Mouse (Mus musculus) gastrocnemius, postnatal 10 days (tissue): ENCODE results near the gene Gtf2a1. TPM values are rescaled to one million over a fixed set of nuclear protein-coding genes. Genes with fewer than 3 reads are reported as not detected.
"Not testable (repeated sequence)": the region's sequence is repeated elsewhere in the genome, so short reads cannot be mapped to it uniquely, and the experiment has no call there.

ENCODE experiments used
- DNase-seq: peaks from one replicate; pipeline ENCODE4 v3.0.0; 2021; ENCODE audit warnings: mixed read lengths
- long read RNA-seq, 2 experiments: library from polyadenylated mRNA; stranded (forward); transcript quantifications; one replicate each; pipeline ENCODE4 v2.0.0; 2021
- total RNA-seq, 2 experiments: library from RNA; stranded (reverse); gene quantifications; 2 replicates each; pipeline ENCODE4 v1.2.3; 2021

Gene Gtf2a1
- 10 to 100 TPM; 23.5 to 26.4 TPM for total RNA-seq
- long read RNA-seq, experiment 1, result 0 reads
- long read RNA-seq, experiment 2, partial matches to known transcripts, result 1 of 2 reads
- long read RNA-seq, experiment 2, other reads (novel, unspliced or antisense), result 1 of 2 reads

DNA sequence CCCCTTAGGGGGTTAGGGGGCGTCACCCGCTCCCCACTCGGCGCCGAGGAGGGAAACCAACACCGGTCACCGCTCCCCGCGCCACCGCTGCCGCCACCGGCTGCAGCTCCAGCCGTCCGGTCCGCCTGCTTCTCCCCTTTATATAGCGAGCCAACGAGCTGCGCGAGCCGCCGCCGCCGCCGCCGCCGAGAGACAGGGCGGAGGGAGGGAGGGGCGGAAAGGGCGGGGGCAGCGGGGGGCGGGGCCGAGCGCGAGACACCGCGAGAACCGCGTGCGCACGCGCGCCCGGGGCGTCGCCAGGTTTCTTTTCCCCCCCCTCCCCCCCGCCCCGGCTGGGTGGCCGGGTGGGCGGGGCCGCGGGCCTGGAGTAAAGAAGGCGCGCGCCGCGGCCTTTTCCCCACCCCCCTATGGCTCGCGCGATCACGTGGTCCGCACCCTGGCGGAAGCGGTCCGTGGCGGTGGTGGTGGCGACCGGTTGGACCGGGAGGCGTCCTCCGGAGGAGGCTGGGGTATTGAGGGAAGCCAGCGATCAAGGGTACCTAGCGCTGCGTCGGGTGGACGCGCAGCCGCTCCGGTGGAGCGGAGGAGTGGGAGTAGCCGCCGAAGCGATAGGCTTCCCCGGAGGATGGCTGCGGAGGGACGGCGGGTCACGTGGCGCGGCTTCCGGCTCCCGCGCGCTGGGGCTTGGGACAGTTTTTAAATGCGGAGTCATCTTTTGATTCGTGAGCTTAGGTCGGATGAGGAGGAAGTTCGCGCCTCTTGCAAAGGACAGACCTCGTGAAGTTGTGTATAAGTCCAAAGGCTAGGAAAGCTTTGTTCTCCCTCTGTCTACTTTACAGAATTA, at the start of gene Gtf2a1:
TSS of gene Gtf2a1 (minus strand) at position 641 of the 844 bp plus-strand sequence.
- peak; percentile 96 for DNase-seq

GRCm38 (mm10) chr12:91638351-91638750, 48.1 kb upstream of the Gtf2a1 start:
- no peak for DNase-seq

DNA sequence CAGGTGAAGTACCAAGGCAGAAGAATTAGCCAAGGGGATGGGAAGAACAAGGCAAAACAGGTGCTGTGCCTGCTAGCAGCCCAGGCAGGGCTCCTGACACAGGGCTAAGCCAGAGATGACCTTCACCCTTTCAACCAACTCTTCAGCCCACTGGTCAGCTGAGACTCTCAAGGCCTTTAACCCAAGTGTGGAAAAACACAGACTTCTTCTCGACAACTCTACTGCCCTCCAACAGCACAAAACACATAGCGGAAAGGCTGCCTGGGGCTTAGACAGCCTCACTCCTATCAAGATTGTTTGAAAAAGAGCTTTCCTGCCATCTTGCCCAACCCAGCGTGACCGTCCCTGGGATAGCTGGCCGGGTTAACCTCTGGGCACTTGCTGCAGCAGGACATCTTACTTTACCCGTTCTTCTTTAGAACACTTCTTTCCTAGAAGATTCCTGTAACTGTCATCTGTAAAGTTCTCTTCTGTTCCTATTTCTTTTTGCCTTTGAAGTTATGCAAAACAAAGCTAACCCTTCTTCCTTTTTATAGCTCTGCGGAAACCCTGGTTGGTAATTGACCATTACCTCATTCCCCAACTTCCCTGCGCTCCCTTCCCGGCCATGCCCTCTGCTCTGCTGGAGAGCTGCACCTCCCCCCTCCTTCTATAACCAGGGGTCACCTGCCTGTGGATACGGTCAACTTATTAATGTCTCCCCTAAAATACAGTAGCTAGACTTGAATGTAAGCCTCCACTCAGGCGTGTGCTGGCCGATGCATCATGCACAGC, 47.0 kb upstream of the Gtf2a1 start:
- DNase-seq, result no peak

- no peak for DNase-seq
Measured at GRCm38 (mm10) chr12:91626482-91626881, 36.2 kb upstream of the Gtf2a1 start.

DNA sequence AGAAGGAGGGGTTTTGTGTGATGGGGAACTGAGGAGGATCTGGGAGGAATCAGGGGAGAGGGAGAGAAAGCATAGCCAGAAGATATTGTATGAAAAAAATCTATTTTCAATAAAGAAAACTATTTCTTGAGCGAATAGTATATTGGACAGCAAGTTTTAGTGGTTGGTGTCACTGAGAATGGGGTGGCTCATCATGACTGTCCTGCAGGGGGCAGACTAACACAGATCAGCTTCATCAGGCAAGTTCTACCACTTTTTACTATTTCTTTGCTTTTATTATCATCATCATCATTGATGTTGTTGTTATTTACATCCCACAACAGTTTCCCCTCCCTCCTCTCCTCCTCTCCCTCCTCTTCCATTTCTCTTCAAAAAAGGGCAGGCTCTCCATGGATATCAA, 34.7 kb upstream of the Gtf2a1 start:
- DNase-seq, result no peak

DNA sequence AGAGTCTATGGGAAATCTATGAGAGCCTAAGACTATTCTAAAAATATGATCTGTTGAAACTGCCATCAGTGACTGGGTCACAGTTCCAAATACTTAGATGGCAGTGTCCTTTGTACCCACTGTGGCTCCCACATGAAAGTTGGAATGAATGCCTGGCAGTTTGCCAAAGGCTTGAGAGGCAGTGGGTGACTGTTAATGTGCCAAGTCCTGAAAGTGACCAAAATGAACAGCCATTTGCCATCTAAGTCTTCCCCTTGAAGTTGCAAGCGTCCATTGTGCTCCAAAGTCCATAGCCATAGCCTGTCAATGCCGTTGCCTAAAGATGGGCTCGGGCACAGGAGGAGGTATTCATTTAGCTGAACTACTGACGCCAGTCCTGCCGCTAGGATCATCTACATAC, 19.1 kb upstream of the Gtf2a1 start:
- DNase-seq, result no peak

DNA sequence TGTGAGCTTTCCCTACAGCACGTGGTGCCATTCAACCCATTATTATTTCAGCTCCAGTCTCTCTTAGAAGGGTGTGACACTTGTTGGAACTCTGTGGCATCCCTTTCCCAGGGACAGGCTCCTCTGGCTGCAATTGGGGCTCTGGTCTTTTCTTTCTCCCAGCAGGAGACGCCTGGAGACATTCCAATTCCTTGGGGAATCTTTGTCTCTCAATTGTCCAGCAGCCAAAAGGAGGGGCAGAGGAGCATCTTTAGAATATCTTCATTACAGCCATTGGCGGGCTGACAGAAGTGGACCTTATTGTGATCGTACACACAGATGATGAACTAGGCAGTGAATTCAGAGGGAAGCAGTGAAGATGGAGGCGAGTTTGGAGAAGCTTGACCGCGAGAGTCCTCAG, 17.4 kb upstream of the Gtf2a1 start:
- DNase-seq, result no peak

GRCm38 (mm10) chr12:91606651-91607050, 16.4 kb upstream of the Gtf2a1 start:
- DNase-seq, result no peak

GRCm38 (mm10) chr12:91604600-91604999, 14.3 kb upstream of the Gtf2a1 start:
- DNase-seq, result no peak

DNA sequence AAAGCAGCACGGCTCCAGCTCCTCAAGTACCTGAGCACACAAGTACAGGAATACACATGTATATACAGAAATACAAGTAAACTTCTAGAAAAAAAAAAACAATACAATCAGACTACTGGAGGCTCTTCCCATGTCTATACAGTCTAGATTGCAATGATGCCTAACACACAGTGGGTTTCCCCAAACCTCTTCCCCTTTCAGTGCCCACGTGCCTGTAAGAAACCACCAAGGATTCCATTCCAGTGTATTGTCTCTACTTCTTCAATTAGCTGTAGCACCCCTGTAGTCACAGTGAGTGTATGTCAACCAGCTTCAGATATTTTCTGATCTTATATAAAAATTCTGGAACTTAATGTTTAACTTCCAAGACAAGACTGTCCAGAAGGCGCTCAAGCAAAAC, 1.8 kb upstream of the Gtf2a1 start:
- no peak for DNase-seq

DNA sequence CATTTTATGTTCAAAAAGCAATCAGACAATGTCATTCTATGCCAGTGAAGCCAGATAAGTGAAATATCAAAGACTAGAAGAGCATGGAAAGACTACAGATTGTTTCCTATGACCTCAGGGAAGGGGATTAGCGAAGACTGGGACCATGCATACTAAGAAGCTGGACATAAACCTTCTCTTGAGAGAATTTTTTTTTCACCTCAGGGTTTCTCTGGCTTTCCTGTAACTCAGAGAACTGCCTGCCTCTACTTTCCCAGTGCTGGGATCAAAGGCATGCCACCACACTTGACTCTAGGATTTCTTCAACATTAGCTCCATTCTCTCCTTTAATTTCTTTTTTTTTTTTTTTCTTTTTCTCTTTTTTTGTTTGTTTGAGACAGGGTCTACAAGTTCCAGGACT, 904 bp upstream of the Gtf2a1 start:
- DNase-seq, result no peak

DNA sequence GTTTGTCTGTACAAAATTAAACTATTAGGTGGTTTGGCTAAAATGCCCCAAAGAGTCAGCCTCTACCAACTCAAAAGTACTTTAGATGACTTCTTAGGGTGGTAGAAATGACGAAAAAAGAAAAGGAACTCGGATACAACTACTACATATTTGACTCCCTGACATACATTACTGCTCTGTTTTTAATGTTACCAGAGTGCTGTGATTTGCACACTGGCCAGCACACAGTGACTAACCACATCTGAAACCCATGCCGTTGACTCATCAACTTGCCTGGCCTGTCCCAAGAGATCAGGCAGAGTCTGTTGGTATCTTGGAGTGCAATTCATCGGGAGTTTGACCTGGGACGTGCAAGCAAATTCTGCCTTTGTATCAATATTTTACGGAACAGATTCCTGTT, 429 bp upstream of the Gtf2a1 start:
- no peak for DNase-seq

DNA sequence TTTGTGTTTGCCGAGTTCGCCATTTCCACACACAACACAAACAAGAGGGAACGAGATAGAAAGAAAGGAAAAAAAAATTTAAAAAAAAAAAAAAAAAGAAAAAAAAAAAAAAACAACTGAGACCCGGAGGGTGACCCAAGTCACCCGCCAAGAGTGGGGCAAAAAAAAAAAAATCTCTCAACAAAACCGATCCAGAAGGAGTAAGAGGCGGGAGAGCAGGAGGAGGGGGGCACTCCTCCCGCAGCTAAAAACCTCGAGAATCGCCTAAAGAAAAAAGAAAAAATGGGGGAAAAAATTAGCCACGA, 793 bp downstream of the Gtf2a1 start:
- DNase-seq, result no peak

DNA sequence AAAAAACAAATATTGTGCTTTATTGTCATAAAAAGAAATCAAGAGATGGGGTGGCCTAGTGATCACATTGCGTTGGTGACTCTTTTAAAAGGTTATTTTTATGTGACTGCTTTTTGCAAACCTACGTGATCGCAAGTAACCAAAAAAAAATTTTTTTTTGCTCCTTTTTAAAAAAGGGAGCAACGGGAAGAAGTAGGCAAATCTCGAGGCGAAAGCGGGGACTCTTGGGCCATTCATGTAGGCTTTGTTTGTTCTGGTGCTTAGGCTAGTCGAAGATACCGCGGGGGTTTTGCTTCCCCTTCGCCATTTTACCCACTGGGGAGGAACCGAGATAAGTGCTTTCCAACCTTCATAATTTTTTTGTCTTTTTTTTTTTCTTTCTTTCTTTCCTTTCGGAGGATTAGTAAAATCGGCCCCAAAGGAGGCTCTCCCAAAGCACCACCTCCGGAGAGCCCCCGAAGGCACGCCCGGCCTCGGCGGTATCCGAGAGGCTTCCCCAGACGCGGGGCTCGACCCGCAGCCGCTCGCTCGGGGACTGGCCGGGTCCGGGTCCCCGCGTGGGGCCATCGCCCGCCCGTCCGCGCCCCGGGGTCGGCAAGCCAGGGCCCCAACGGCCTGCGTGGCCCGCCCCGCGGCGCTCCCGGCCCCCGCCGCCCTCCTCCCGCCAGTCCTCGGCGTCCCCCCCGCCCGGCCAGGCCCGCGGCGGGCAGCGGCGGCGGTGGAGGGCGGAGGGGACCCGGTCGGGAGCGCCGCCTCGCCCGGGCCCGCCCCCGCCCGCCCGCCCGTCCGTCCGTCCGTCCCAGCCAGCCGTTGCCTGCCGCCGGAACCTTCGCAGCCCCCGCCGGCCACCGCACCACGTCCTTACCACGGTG, 1.4 kb downstream of the Gtf2a1 start:
- peak; percentile 74 for DNase-seq

DNA sequence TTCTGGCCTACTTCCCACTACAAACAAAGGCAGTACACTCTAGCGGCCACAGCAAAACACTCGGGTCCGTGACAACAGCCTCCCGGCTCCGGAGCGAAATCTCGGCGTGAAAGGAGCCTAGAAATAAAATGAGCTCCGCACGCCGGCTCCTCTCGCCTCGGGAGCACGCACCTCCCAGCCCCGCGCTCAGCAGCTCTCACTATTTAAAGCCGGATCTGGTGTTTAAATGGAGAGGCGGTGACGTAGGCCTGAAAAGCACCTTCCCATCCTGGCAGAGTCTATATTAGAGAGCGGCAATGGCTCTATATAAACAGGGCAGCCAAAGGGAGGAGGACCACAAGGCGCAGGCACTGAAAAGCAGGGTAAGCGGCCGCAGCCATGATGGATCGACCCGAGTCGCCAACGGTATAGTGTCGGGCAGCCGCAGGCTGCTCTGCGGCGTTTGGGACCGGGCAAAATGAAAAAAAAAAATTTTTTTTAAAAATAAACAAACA, 2.1 kb downstream of the Gtf2a1 start:
- peak; percentile 88 for DNase-seq

GRCm38 (mm10) chr12:91587491-91588033, 2.7 kb downstream of the Gtf2a1 start:
- DNase-seq, result no peak

- DNase-seq, result no peak
Measured at GRCm38 (mm10) chr12:91587077-91587476, 3.2 kb downstream of the Gtf2a1 start.

- not testable (repeated sequence) for DNase-seq
Measured at GRCm38 (mm10) chr12:91585815-91586214, 4.5 kb downstream of the Gtf2a1 start.

DNA sequence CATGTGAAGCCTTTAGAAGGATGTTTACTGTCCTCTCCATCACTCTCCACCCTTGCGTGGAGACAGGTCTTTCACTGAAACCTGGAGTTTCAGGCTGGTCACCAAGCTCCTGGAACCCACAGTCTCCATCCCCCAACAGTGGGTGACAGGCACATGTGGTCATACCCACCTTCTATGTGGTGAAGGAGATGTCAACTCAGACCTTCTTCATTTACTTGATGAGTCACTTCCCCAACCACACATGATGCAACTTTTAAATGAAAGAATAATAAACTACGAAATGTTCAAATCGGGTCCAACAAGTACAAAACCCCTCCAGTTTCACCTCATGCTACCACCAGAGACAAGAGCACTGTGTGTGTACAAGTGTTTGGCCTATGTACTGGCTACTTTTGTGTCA, 5.1 kb downstream of the Gtf2a1 start:
- DNase-seq, result no peak

DNA sequence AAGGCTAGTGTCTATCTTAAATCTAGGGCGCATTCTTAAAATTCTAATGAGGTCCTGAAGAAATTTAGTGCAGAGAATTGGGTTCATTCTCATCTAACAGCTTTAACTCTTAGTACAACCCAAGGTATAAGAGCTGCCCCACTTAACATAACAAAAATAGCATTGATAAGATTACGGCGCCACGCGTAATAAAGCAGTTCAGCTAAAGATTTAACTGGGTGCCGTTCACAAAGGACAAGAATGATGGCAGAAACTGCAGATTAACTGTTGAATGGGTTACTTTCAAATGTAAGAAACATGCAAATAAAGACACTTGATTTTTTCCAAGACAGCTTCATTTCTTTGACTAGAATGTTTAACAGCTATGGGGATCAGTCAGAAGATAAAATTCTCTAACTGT, 6.9 kb downstream of the Gtf2a1 start:
- DNase-seq, result no peak

- DNase-seq, result no peak
Measured at GRCm38 (mm10) chr12:91582362-91583002, 7.8 kb downstream of the Gtf2a1 start.
